Mouse (Mus musculus): ENCODE measurements at regions not wholly inside any gene's neighbourhood (a gene's known extent, or its start where the extent isn't known, plus 50 kb on each side); places are given as distances from the start of the nearest gene placed in this dataset.

DNA sequence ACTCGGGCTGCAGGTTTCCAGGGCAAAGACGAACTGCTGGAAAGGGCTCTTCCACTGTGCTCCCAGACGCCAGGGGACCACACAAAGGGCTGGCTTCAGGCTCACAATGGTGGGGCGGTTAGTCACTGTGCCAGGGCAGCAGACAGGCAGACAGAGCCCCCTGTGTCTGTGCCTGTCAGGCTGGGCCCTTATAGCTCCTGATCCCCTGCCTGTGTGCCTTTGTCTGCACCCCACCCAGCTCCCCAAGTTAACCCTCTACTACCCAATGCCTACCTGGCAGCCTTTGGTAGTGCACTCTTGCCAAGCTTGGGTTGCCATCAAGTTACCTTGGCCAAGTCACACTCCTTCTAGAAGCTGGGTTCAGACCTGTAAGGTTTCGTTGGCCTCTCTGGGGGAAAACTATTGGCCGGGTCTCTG is 73.5 kb upstream of the Wnt7b start:
- TF ChIP-seq CTCF (IDR thresholded peaks at IDR 0.05; ENCODE audit: control insufficient read depth, insufficient read depth, insufficient replicate concordance, low read depth, low read length), result no peak
- no peak for TF ChIP-seq POLR2A (IDR thresholded peaks at IDR 0.05; ENCODE audit: control insufficient read depth, low read depth, low read length)
